Comparison of ENCODE assay signal across 7 mouse cellular contexts in genomic region chr7:110769094-110769493, GRCm38 (mm10). TPM values are rescaled to one million over a fixed set of nuclear protein-coding genes. Genes with fewer than 3 reads are reported as not detected.
DNase-seq lines count a peak whose midpoint lies in the region; ATAC-seq and TF ChIP-seq lines count a peak whose summit lies in the region.

No protein-coding gene starts in this region.

- no peak for TF ChIP-seq EP300 in MEL (IDR thresholded peaks at IDR 0.05; ENCODE audit: low read depth in 1 of 2, low read length in 2 of 2)

- H3K4me2 ChIP-seq in heart, embryonic 16.5 days (ENCODE audit: low read depth, low read length): peak overlapping the region; percentile 95
- peak overlapping the region; percentile 91 for H3K4me2 ChIP-seq in stomach, embryonic 14.5 days (replicated peaks; ENCODE audit: low read depth, low read length)

- peaks cover 8 to 32% of the 10 kb centered on the region in 2 experiments; a peak in 3 of 4 replicates for H3K4me1 ChIP-seq in MEL (ENCODE audit: control insufficient read depth in 1 of 2, insufficient read depth in 2 of 2, low read length in 2 of 2)
- peaks cover 30% of the 10 kb centered on the region for H3K4me1 ChIP-seq in heart, embryonic 16.5 days (ENCODE audit: control insufficient read depth, insufficient read depth, low read length)
- peaks cover 7% of the 10 kb centered on the region; the same call in 1 of the 2 replicates for H3K4me1 ChIP-seq in stomach, embryonic 14.5 days (ENCODE audit: control insufficient read depth, insufficient read depth, low read length)

- WGBS in heart, embryonic 16.5 days: 34% methylated on average over 4 of the region's 4 CpGs
- 55% methylated on average over 4 of the region's 4 CpGs for WGBS in stomach, embryonic 14.5 days

- peaks cover 0 to 31% of the 10 kb centered on the region in 2 experiments; a peak in 2 of 4 replicates for H3K36me3 ChIP-seq in MEL (ENCODE audit: control insufficient read depth in 1 of 2, insufficient read depth in 2 of 2, low read length in 2 of 2)
- H3K36me3 ChIP-seq in heart, embryonic 16.5 days (ENCODE audit: control insufficient read depth, insufficient read depth): no peaks in the 10 kb centered on the region
- no peaks in the 10 kb centered on the region for H3K36me3 ChIP-seq in stomach, embryonic 14.5 days (ENCODE audit: control insufficient read depth, insufficient read depth, low read length)

- DNase-seq in MEL (ENCODE audit: low read depth, low spot score): peak; percentile 76
- DNase-seq in kidney, postnatal 25 days: peak; percentile 49 to 78
- DNase-seq in right cerebral cortex, postnatal 14 days: no peak

- H3K9ac ChIP-seq in MEL (ENCODE audit: control insufficient read depth, low read depth, low read length, poor library complexity, severe bottlenecking): peak overlapping the region; percentile 78
- peak overlapping the region; percentile 88 for H3K9ac ChIP-seq in heart, embryonic 16.5 days (ENCODE audit: low read length)
- H3K9ac ChIP-seq in stomach, embryonic 14.5 days (replicated peaks; ENCODE audit: low read depth, low read length): no peak overlapping the region

- no peaks in the 10 kb centered on the region for H3K9me3 ChIP-seq in MEL (replicated peaks; ENCODE audit: insufficient read depth, low read length)
- H3K9me3 ChIP-seq in heart, embryonic 16.5 days (replicated peaks; ENCODE audit: control insufficient read depth, low read length): no peaks in the 10 kb centered on the region
- no peaks in the 10 kb centered on the region for H3K9me3 ChIP-seq in stomach, embryonic 14.5 days (ENCODE audit: control insufficient read depth, low read depth, low read length)

- peak; percentile 39 for ATAC-seq in common myeloid progenitor, adult 5-6 weeks (replicated peaks; ENCODE audit: low read depth, poor library complexity, severe bottlenecking)
- no peak for ATAC-seq in heart, embryonic 16.5 days (replicated peaks; ENCODE audit: extremely low read depth, insufficient read depth, low FRiP score)
- ATAC-seq in megakaryocyte, adult 5-6 weeks (ENCODE audit: poor library complexity, severe bottlenecking): peak; percentile 59
- no peak for ATAC-seq in stomach, embryonic 14.5 days (ENCODE audit: insufficient number of reproducible peaks, insufficient read depth, low FRiP score, low read depth)

- no peaks in the 10 kb centered on the region for H3K27me3 ChIP-seq in MEL (ENCODE audit: control insufficient read depth in 1 of 2, insufficient read depth in 2 of 2, low read length in 2 of 2)
- no peaks in the 10 kb centered on the region for H3K27me3 ChIP-seq in heart, embryonic 16.5 days (ENCODE audit: control insufficient read depth, insufficient read depth, low read length)
- no peaks in the 10 kb centered on the region; the same call in 1 of the 2 replicates for H3K27me3 ChIP-seq in stomach, embryonic 14.5 days (ENCODE audit: control insufficient read depth, insufficient read depth, low read length)

- TF ChIP-seq CTCF in MEL (IDR thresholded peaks at IDR 0.05 in 2 of 3, conservative IDR thresholded peaks at IDR 0.05 in 1 of 3; ENCODE audit: control insufficient read depth in 1 of 3, insufficient read depth in 1 of 3, low read depth in 2 of 3, low read length in 3 of 3, poor library complexity in 1 of 3, severe bottlenecking in 1 of 3): no peak

- no peaks in the 10 kb centered on the region; the same call in 1 of the 2 replicates for H3K79me2 ChIP-seq in MEL (ENCODE audit: control insufficient read depth, insufficient read depth, low read length, poor library complexity)

- no peak for TF ChIP-seq RAD21 in MEL (IDR thresholded peaks at IDR 0.05; ENCODE audit: low read depth, low read length)

- H3K4me3 ChIP-seq in MEL (ENCODE audit: control insufficient read depth in 1 of 2, insufficient read depth in 1 of 2, low read depth in 2 of 2, low read length in 2 of 2): peak overlapping the region; percentile 64 to 70
- H3K4me3 ChIP-seq in heart, embryonic 16.5 days (ENCODE audit: low read length): peak overlapping the region; percentile 60
- H3K4me3 ChIP-seq in stomach, embryonic 14.5 days (ENCODE audit: low read depth, low read length): peak overlapping the region; percentile 49

- H3K27ac ChIP-seq in MEL (ENCODE audit: control insufficient read depth, low read depth, low read length): peak overlapping the region; percentile 1; the same call in 1 of the 2 replicates
- H3K27ac ChIP-seq in heart, embryonic 16.5 days (ENCODE audit: low read length): peak overlapping the region; percentile 54
- H3K27ac ChIP-seq in stomach, embryonic 14.5 days (ENCODE audit: low read length): no peak overlapping the region

- peak in 1 of 2 experiments; percentile 56; a peak in 2 of 4 replicates for TF ChIP-seq POLR2A in MEL (IDR thresholded peaks at IDR 0.05; ENCODE audit: control insufficient read depth in 1 of 2, insufficient read depth in 1 of 2, low read depth in 1 of 2, low read length in 2 of 2, poor library complexity in 1 of 2)

TF ChIP-seq in MEL, 35 proteins besides CTCF, POLR2A, EP300 and RAD21:
- TF ChIP-seq BHLHE40 (IDR thresholded peaks at IDR 0.05; ENCODE audit: borderline replicate concordance, low read depth, low read length) (no peak), SIN3A (IDR thresholded peaks at IDR 0.05; ENCODE audit: low read length) (peak; percentile 38; the same call in 1 of the 2 replicates), MAX (IDR thresholded peaks at IDR 0.05; ENCODE audit: low read length) (no peak), ZNF384 (IDR thresholded peaks at IDR 0.05; ENCODE audit: low read depth, low read length) (no peak), E2F4 (IDR thresholded peaks at IDR 0.05; ENCODE audit: borderline replicate concordance, low read depth, low read length) (no peak), MXI1 (IDR thresholded peaks at IDR 0.05; ENCODE audit: low read depth, low read length) (no peak), POLR2AphosphoS5 (IDR thresholded peaks at IDR 0.05; ENCODE audit: borderline replicate concordance, low read depth, low read length) (no peak), ETS1 (IDR thresholded peaks at IDR 0.05; ENCODE audit: low read depth, low read length) (peak; percentile 31; the same call in 1 of the 2 replicates), ZMIZ1 (IDR thresholded peaks at IDR 0.05; ENCODE audit: low read depth, low read length) (no peak), MAFK (IDR thresholded peaks at IDR 0.05; ENCODE audit: borderline replicate concordance, low read depth, low read length) (no peak), TBP (IDR thresholded peaks at IDR 0.05; ENCODE audit: low read depth, low read length) (0 out of 2 replicates have a peak, but pooled peaks have one; percentile 33), HCFC1 (IDR thresholded peaks at IDR 0.05; ENCODE audit: low read depth, low read length) (peak; percentile 64), UBTF (IDR thresholded peaks at IDR 0.05; ENCODE audit: borderline replicate concordance, insufficient read depth, low read depth, low read length) (0 out of 2 replicates have a peak, but pooled peaks have one; percentile 29), GATA1 (IDR thresholded peaks at IDR 0.05; ENCODE audit: low read depth, low read length) (no peak), ZKSCAN1 (IDR thresholded peaks at IDR 0.05; ENCODE audit: low read depth, low read length) (no peak), NELFE (IDR thresholded peaks at IDR 0.05; ENCODE audit: low read depth, low read length) (peak; percentile 43; the same call in 1 of the 2 replicates), MYB (IDR thresholded peaks at IDR 0.05; ENCODE audit: low read depth, low read length) (no peak), SMC3 (IDR thresholded peaks at IDR 0.05; ENCODE audit: low read depth, low read length) (no peak)

RNA-seq across cellular contexts. Expression of gene Ampd3, which starts 1.1 kb away (rescaled TPM):
- 11.7 and 14.8 TPM in 2 replicates for total RNA-seq in MEL (2012; rRNA removed)
- 10 to 100 TPM in 1 of 2 experiments, not detected in 1; 22.3 TPM for polyA plus RNA-seq in MEL (2012; ENCODE audit: insufficient read depth in 1 of 2, insufficient read length in 2 of 2, low read depth in 1 of 2, low replicate concordance in 2 of 2, missing spikeins in 1 of 2)
- 9.0 and 17.3 TPM in 2 replicates for total RNA-seq in common myeloid progenitor, adult 5-6 weeks (2017)
- polyA plus RNA-seq in heart, embryonic 16.5 days (2015; fragmentation: Nextera tagmentation; extraction: Ambion mirVana): 10.2 and 11.1 TPM in 2 replicates
- 68.0 and 76.8 TPM in 2 replicates for total RNA-seq in megakaryocyte, adult 5-6 weeks (2015)
- total RNA-seq in megakaryocyte, adult 5-6 weeks (2017): 32.6 and 46.5 TPM in 2 replicates
- 2.1 and 2.9 TPM in 2 replicates for polyA plus RNA-seq in stomach, embryonic 14.5 days (2014; fragmentation: Nextera tagmentation; extraction: Ambion mirVana)

Comparison
In these comparisons a context has a peak if more than half of its experiments do, and no peak if none do; other contexts are left out.
1. ATAC-seq: peak in common myeloid progenitor, adult 5-6 weeks (single experiment) and megakaryocyte, adult 5-6 weeks (single experiment); none in heart, embryonic 16.5 days (single experiment) and stomach, embryonic 14.5 days (single experiment).
2. Peak in every context shown above with its lines, with median percentiles within 50 percentile points of each other: H3K4me3 ChIP-seq.